Mouse (Mus musculus): ENCODE measurements around the gene Ccdc32. TPM values are rescaled to one million over a fixed set of nuclear protein-coding genes. Genes with fewer than 3 reads are reported as not detected.

The Ccdc32 gene
- 11.1 TPM for polyA plus RNA-seq (2014; fragmentation: Illumina TruSeq; extraction: RNeasy Lipid Tissue Mini Kit (QIAGEN cat#74804))

GRCm38 (mm10) chr2:119028941-119029551 is at the start of gene Ccdc32:
TSS of gene Ccdc32 (minus strand) at chr2:119029393.

GRCm38 (mm10) chr2:119046649-119047611 is 17.7 kb upstream of the Ccdc32 start, which contains the start of gene Knl1:
TSS of gene Knl1 (plus strand) at chr2:119047119.

GRCm38 (mm10) chr2:119034656-119035396 is 5.6 kb upstream of the Ccdc32 start, which contains the start of gene Rpusd2:
TSS of gene Rpusd2 (plus strand) at chr2:119034790.

Other genes starting within 250 kb of the Ccdc32 start
- 0.06 TPM for gene Disp2, start 249.7 kb downstream of the Ccdc32 start, polyA plus RNA-seq (2014; fragmentation: Illumina TruSeq; extraction: RNeasy Lipid Tissue Mini Kit (QIAGEN cat#74804))
- 21.7 TPM for gene Knstrn, start 215.4 kb downstream of the Ccdc32 start, polyA plus RNA-seq (2014; fragmentation: Illumina TruSeq; extraction: RNeasy Lipid Tissue Mini Kit (QIAGEN cat#74804))
- gene Ivd, start 167.4 kb downstream of the Ccdc32 start, polyA plus RNA-seq (2014; fragmentation: Illumina TruSeq; extraction: RNeasy Lipid Tissue Mini Kit (QIAGEN cat#74804)) = 20.1 TPM
- gene Bahd1, start 129.0 kb downstream of the Ccdc32 start, polyA plus RNA-seq (2014; fragmentation: Illumina TruSeq; extraction: RNeasy Lipid Tissue Mini Kit (QIAGEN cat#74804)) = 5.0 TPM
- 5.5 TPM for gene Chst14, start 102.9 kb downstream of the Ccdc32 start, polyA plus RNA-seq (2014; fragmentation: Illumina TruSeq; extraction: RNeasy Lipid Tissue Mini Kit (QIAGEN cat#74804))
- 4.7 TPM for gene Rpusd2, start 5.4 kb upstream of the Ccdc32 start, polyA plus RNA-seq (2014; fragmentation: Illumina TruSeq; extraction: RNeasy Lipid Tissue Mini Kit (QIAGEN cat#74804))
- 29.7 TPM for gene Knl1, start 17.7 kb upstream of the Ccdc32 start, polyA plus RNA-seq (2014; fragmentation: Illumina TruSeq; extraction: RNeasy Lipid Tissue Mini Kit (QIAGEN cat#74804))
- gene Rad51, start 83.4 kb upstream of the Ccdc32 start, polyA plus RNA-seq (2014; fragmentation: Illumina TruSeq; extraction: RNeasy Lipid Tissue Mini Kit (QIAGEN cat#74804)) = 13.3 TPM
- 18.4 TPM for gene Rmdn3, start 127.6 kb upstream of the Ccdc32 start, polyA plus RNA-seq (2014; fragmentation: Illumina TruSeq; extraction: RNeasy Lipid Tissue Mini Kit (QIAGEN cat#74804))
- gene Gchfr, start 138.4 kb upstream of the Ccdc32 start, polyA plus RNA-seq (2014; fragmentation: Illumina TruSeq; extraction: RNeasy Lipid Tissue Mini Kit (QIAGEN cat#74804)) = not detected
- gene Gm14137, start 145.1 kb upstream of the Ccdc32 start, polyA plus RNA-seq (2014; fragmentation: Illumina TruSeq; extraction: RNeasy Lipid Tissue Mini Kit (QIAGEN cat#74804)) = not detected
- gene Zfyve19, start 179.2 kb upstream of the Ccdc32 start, polyA plus RNA-seq (2014; fragmentation: Illumina TruSeq; extraction: RNeasy Lipid Tissue Mini Kit (QIAGEN cat#74804)) = 2.7 TPM
- 1.8 TPM for gene Dnajc17, start 179.4 kb upstream of the Ccdc32 start, polyA plus RNA-seq (2014; fragmentation: Illumina TruSeq; extraction: RNeasy Lipid Tissue Mini Kit (QIAGEN cat#74804))
- not detected for gene Ppp1r14d, start 200.5 kb upstream of the Ccdc32 start, polyA plus RNA-seq (2014; fragmentation: Illumina TruSeq; extraction: RNeasy Lipid Tissue Mini Kit (QIAGEN cat#74804))
- 1.3 TPM for gene Spint1, start 208.0 kb upstream of the Ccdc32 start, polyA plus RNA-seq (2014; fragmentation: Illumina TruSeq; extraction: RNeasy Lipid Tissue Mini Kit (QIAGEN cat#74804))
- not detected for gene Rhov, start 241.9 kb upstream of the Ccdc32 start, polyA plus RNA-seq (2014; fragmentation: Illumina TruSeq; extraction: RNeasy Lipid Tissue Mini Kit (QIAGEN cat#74804))

Data from ovary, adult 10 weeks (tissue).